Mouse (Mus musculus): Measurements from ENCODE around the gene Lemd1.

- TF ChIP-seq POLR2A (IDR thresholded peaks at IDR 0.05; ENCODE audit: control insufficient read depth, extremely low read depth, insufficient read depth, low read length, poor library complexity) (no peak), CTCF (IDR thresholded peaks at IDR 0.05; ENCODE audit: borderline replicate concordance, control insufficient read depth, extremely low read depth, insufficient read depth, low read length, poor library complexity) (no peak)
These were observed 2.7 kb upstream of the Lemd1 start for GRCm38 (mm10) chr1:132188442-132189066.
